Comparison of ENCODE assay signal across 8 mouse cellular contexts in genomic region chr16:35541117-35541641, GRCm38 (mm10). TPM values are rescaled to one million over a fixed set of nuclear protein-coding genes. Genes with fewer than 3 reads are reported as not detected.
DNase-seq lines count a peak whose midpoint lies in the region; ATAC-seq lines count a peak whose summit lies in the region.

TSS of gene Sema5b (plus strand) at chr16:35541145.

- H3K9me3 ChIP-seq in lung, embryonic 15.5 days: no peaks in the 10 kb centered on the region
- H3K9me3 ChIP-seq in embryonic facial prominence, embryonic 12.5 days: no peaks in the 10 kb centered on the region
- H3K9me3 ChIP-seq in heart, embryonic 16.5 days (replicated peaks; ENCODE audit: control insufficient read depth, low read length): no peaks in the 10 kb centered on the region
- H3K9me3 ChIP-seq in liver, embryonic 13.5 days (replicated peaks): no peaks in the 10 kb centered on the region

- H3K27me3 ChIP-seq in lung, embryonic 15.5 days: peaks cover 84% of the 10 kb centered on the region
- peaks cover 67% of the 10 kb centered on the region for H3K27me3 ChIP-seq in embryonic facial prominence, embryonic 12.5 days
- peaks cover 59% of the 10 kb centered on the region for H3K27me3 ChIP-seq in heart, embryonic 16.5 days (ENCODE audit: control insufficient read depth, insufficient read depth, low read length)
- H3K27me3 ChIP-seq in liver, embryonic 13.5 days: peaks cover 82% of the 10 kb centered on the region

- H3K4me2 ChIP-seq in lung, embryonic 15.5 days: peak within 1 kb of the TSS; percentile 99
- peak within 1 kb of the TSS; percentile 95 for H3K4me2 ChIP-seq in embryonic facial prominence, embryonic 12.5 days (replicated peaks)
- peak within 1 kb of the TSS; percentile 94 for H3K4me2 ChIP-seq in heart, embryonic 16.5 days (ENCODE audit: low read depth, low read length)
- peak within 1 kb of the TSS; percentile 64 for H3K4me2 ChIP-seq in liver, embryonic 13.5 days

- ATAC-seq in lung, embryonic 15.5 days (ENCODE audit: borderline replicate concordance, extremely low read depth, low FRiP score, low TSS enrichment): peak; percentile 69
- peak; percentile 83 for ATAC-seq in embryonic facial prominence, embryonic 12.5 days (ENCODE audit: insufficient number of reproducible peaks, insufficient read depth, low FRiP score, low TSS enrichment)
- ATAC-seq in heart, embryonic 16.5 days (replicated peaks; ENCODE audit: extremely low read depth, insufficient read depth, low FRiP score): peak; percentile 46
- ATAC-seq in liver, embryonic 13.5 days (ENCODE audit: low read depth): no peak

- no peak for DNase-seq in lung, adult 18-20 months
- peak; percentile 49 to 59 for DNase-seq in kidney, postnatal 25 days
- no peak for DNase-seq in liver, embryonic 13.5 days
- peak; percentile 33 for DNase-seq in ovary, postnatal 14 days (ENCODE audit: low spot score)
- DNase-seq in B cell, adult 2 months: no peak

- no peak within 1 kb of the TSS for H3K27ac ChIP-seq in lung, embryonic 15.5 days
- H3K27ac ChIP-seq in embryonic facial prominence, embryonic 12.5 days: peak within 1 kb of the TSS; percentile 18; the same call in 1 of the 2 replicates
- no peak within 1 kb of the TSS for H3K27ac ChIP-seq in heart, embryonic 16.5 days (ENCODE audit: low read length)
- no peak within 1 kb of the TSS for H3K27ac ChIP-seq in liver, embryonic 13.5 days

- H3K4me1 ChIP-seq in lung, embryonic 15.5 days: peaks cover 27% of the 10 kb centered on the region
- 0 out of 2 replicates have a peak, but pooled peaks cover 9% of the 10 kb centered on the region for H3K4me1 ChIP-seq in embryonic facial prominence, embryonic 12.5 days
- peaks cover 14% of the 10 kb centered on the region; the same call in 1 of the 2 replicates for H3K4me1 ChIP-seq in heart, embryonic 16.5 days (ENCODE audit: control insufficient read depth, insufficient read depth, low read length)
- H3K4me1 ChIP-seq in liver, embryonic 13.5 days (replicated peaks): 0 out of 2 replicates have a peak, but pooled peaks cover 4% of the 10 kb centered on the region

- H3K9ac ChIP-seq in lung, embryonic 15.5 days: peak within 1 kb of the TSS; percentile 39
- peak within 1 kb of the TSS; percentile 61 for H3K9ac ChIP-seq in embryonic facial prominence, embryonic 12.5 days
- peak within 1 kb of the TSS; percentile 61 for H3K9ac ChIP-seq in heart, embryonic 16.5 days (ENCODE audit: low read length)
- no peak within 1 kb of the TSS for H3K9ac ChIP-seq in liver, embryonic 13.5 days

- 0% methylated on average over 51 of the region's 54 CpGs for WGBS in lung, embryonic 15.5 days
- under 1% methylated on average over 52 of the region's 54 CpGs for WGBS in embryonic facial prominence, embryonic 12.5 days
- 0% methylated on average over 52 of the region's 54 CpGs for WGBS in heart, embryonic 16.5 days
- WGBS in liver, embryonic 13.5 days (ENCODE audit: insufficient replicate concordance): under 1% methylated on average over 50 of the region's 54 CpGs

- no peaks in the 10 kb centered on the region for H3K36me3 ChIP-seq in lung, embryonic 15.5 days
- H3K36me3 ChIP-seq in embryonic facial prominence, embryonic 12.5 days: no peaks in the 10 kb centered on the region
- no peaks in the 10 kb centered on the region for H3K36me3 ChIP-seq in heart, embryonic 16.5 days (ENCODE audit: control insufficient read depth, insufficient read depth)
- no peaks in the 10 kb centered on the region for H3K36me3 ChIP-seq in liver, embryonic 13.5 days

- H3K4me3 ChIP-seq in lung, embryonic 15.5 days: peak within 1 kb of the TSS; percentile 51
- H3K4me3 ChIP-seq in embryonic facial prominence, embryonic 12.5 days: peak within 1 kb of the TSS; percentile 50
- peak within 1 kb of the TSS; percentile 65 for H3K4me3 ChIP-seq in heart, embryonic 16.5 days (ENCODE audit: low read length)
- H3K4me3 ChIP-seq in liver, embryonic 13.5 days (replicated peaks): peak within 1 kb of the TSS; percentile 46

RNA-seq across cellular contexts. Expression of gene Sema5b, which starts in this region (rescaled TPM):
- polyA plus RNA-seq in lung, embryonic 15.5 days (2015; fragmentation: Nextera tagmentation; extraction: Ambion mirVana): 3.2 and 4.5 TPM in 2 replicates
- polyA plus RNA-seq in embryonic facial prominence, embryonic 12.5 days (2016; fragmentation: Nextera tagmentation; extraction: Ambion mirVana): 9.2 and 11.3 TPM in 2 replicates
- 1.2 and 3.1 TPM in 2 replicates for polyA plus RNA-seq in heart, embryonic 16.5 days (2015; fragmentation: Nextera tagmentation; extraction: Ambion mirVana)
- polyA plus RNA-seq in liver, embryonic 13.5 days (2015; fragmentation: Nextera tagmentation; extraction: Ambion mirVana): 0.12 and 0.14 TPM in 2 replicates

Comparison
In these comparisons a context has a peak if more than half of its experiments do, and no peak if none do; other contexts are left out.
1. DNase-seq: peak in kidney, postnatal 25 days (2 of 2) and ovary, postnatal 14 days (single experiment); none in lung, adult 18-20 months (0 of 2), liver, embryonic 13.5 days (single experiment) and B cell, adult 2 months (0 of 2).
2. Peak in every context shown above with its lines, with median percentiles within 50 percentile points of each other: H3K4me2 ChIP-seq and H3K4me3 ChIP-seq.